Mouse (Mus musculus) yolk sac, embryonic 10.5 days (tissue): ENCODE data around the gene Josd2.

Experiments used
- DNase-seq: peaks from one replicate; pipeline ENCODE4 v3.0.0-alpha.2; 2017; ENCODE audit warnings: low spot score

Gene Josd2

DNA sequence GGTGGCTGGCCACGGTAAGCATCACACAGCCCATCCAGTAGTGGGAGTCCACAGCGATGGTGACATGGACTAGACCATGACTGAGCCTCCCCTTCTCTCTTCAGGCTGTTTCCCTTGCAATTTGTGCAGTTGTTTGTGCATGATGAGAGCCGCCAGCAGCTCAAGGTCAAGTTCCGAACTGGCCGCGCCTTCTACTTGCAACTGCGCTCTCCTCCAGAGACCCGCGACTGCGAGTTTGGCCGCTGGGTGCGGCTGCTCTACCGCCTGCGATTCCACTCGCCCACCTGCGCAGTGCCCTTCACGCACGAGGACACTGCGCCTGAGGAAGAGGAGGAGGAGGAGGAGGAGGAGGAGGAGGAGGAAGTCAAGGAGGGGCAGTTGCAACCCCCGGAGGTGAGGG lies 32.3 kb downstream of the Josd2 start:
- DNase-seq: no peak

- peak; percentile 43 for DNase-seq
Observed at GRCm38 (mm10) chr7:44501563-44502115, 33.9 kb downstream of the Josd2 start.

DNA sequence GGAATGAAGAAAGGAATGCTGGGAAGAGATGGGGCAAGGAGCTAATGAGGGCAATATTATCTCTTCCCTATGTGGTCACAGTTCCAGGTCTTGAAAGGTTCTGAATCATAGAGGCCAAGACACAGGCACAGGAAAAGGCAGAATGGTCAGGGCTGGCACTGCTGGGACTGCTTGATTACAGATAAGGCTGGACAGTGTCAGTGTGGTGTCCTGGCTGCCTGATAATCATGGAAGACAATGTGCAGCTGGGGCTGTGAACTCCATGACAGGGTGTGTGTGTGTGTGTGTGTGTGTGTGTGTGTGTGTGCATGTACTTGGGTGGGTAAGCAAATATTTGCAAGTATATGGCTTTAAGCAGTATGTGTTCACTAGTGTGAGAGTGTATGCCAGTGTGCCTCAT lies 39.7 kb downstream of the Josd2 start:
- no peak for DNase-seq

DNA sequence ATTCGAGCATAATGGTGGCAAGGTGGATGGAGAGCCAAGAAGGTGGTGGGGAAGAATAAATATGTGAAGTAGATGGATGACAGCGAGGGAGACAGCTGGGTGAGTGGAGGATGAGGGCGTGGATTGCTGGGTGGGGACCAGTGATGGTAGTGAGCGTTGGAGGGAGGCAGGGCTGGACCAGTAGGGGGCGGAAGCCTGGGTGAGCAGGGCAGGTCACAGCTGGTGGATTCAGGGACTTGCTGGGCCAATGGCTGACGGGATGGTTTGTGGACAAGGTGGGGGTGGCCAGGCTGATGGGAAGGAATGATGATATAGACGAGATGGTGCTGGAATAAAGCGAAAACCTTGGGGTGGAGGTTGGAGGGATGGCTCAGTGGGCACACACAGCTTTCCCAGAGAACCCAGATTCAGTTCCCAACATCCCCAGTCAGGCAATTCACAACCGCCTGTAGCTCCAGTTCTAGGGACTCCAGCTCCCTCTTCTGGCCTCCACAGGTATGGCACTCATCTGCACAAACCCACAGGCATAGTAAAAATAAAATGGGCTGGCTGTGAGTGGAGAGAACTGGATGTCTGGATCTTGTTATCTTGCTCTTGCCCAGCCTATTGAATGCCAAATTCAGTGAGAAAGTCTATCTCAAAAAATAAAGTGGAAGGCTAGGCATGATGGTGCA lies 51.6 kb downstream of the Josd2 start:
- no peak for DNase-seq

GRCm38 (mm10) chr7:44520990-44521389 lies 53.2 kb downstream of the Josd2 start:
- no peak for DNase-seq
